Mouse (Mus musculus) embryonic facial prominence, embryonic 11.5 days (tissue): ENCODE measurements at regions not wholly inside any gene's neighbourhood (a gene's known extent, or its start where the extent isn't known, plus 50 kb on each side); places are given as distances from the start of the nearest gene placed in this dataset.

Experiments
- ATAC-seq: fragments of 200-750 bp; cut with Nextera tagmentation; replicated peaks from 2 replicates; pipeline ENCODE4 v1.8.0; 2017; ENCODE audit warnings: low read depth; ENCODE audit not compliant: insufficient number of reproducible peaks, low FRiP score, low TSS enrichment
- DNase-seq: peaks from one replicate; pipeline ENCODE4 v3.0.0-alpha.2; 2015; ENCODE audit warnings: low spot score
- H3K27ac ChIP-seq: fragments of 300-500 bp; sonication (generic); replicated peaks from 2 replicates; pipeline ENCODE4 v1.5.1; 2014; ENCODE audit warnings: mild to moderate bottlenecking, low read depth, low read length, control low read depth
- H3K27me3 ChIP-seq: fragments of 300-500 bp; sonication (generic); 2 replicates; pipeline ENCODE4 v1.6.1; 2014; ENCODE audit warnings: mild to moderate bottlenecking, low read length, moderate library complexity, mixed read lengths; ENCODE audit not compliant: control insufficient read depth, insufficient read depth
- H3K36me3 ChIP-seq: fragments of 300-500 bp; sonication (generic); replicated peaks from 2 replicates; pipeline ENCODE4 v1.6.1; 2014; ENCODE audit warnings: low read depth, mild to moderate bottlenecking, low read length, moderate library complexity, mixed read lengths; ENCODE audit not compliant: control insufficient read depth, insufficient read depth
- H3K4me1 ChIP-seq: fragments of 300-500 bp; sonication (generic); 2 replicates; pipeline ENCODE4 v1.6.1; 2014; ENCODE audit warnings: low read length, mixed read lengths; ENCODE audit not compliant: control insufficient read depth, insufficient read depth
- H3K4me2 ChIP-seq: fragments of 300-500 bp; sonication (generic); 2 replicates; pipeline ENCODE4 v1.6.1; 2014; ENCODE audit warnings: low read depth, mild to moderate bottlenecking, control low read depth, low read length, moderate library complexity
- H3K4me3 ChIP-seq: fragments of 300-500 bp; sonication (generic); 2 replicates; pipeline ENCODE4 v1.5.1; 2014; ENCODE audit warnings: low read depth, low read length, control low read depth
- H3K9ac ChIP-seq: fragments of 300-500 bp; sonication (generic); replicated peaks from 2 replicates; pipeline ENCODE4 v1.6.1; 2014; ENCODE audit warnings: mild to moderate bottlenecking, control low read depth, low read length
- H3K9me3 ChIP-seq: fragments of 300-500 bp; sonication (generic); replicated peaks from 2 replicates; pipeline ENCODE4 v1.6.1; 2016; ENCODE audit warnings: mild to moderate bottlenecking, low read length, inconsistent platforms, mixed read lengths; ENCODE audit not compliant: control insufficient read depth
- WGBS: fragments of 180-500 bp; shearing (Covaris S2); extraction: QIAGEN DNeasy Blood & Tissue Kit; methylation state at CpG from one replicate; pipeline ENCODE4 v1.1.7; 2014; 5-methylcytosine and 5-hydroxymethylcytosine counted together

DNA sequence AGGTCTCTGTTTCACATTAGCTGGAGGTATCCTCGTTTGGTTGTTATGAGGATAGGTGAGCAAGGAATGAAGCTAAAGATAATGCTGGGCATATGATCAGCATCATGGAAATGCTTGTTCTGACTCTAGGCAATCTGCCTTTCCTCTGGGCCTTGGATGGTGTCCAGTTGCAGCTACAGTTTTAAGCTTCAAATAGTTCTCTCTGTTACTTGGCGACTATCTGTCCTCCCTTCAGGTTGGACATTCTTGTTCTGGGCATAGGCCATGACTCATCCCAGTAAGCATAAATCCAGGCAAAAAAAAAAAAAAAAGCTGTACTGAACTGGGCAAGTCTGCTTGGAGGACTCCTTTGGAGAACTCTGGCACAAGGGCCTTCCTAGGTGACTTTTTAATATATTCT lies 776.9 kb downstream of the Kcnma1 start:
- Histone ChIP-seq H3K4me1 (no peaks in the 10 kb centered on the region), H3K9me3 (no peaks in the 10 kb centered on the region), H3K27ac (no peak overlapping the region), H3K4me2 (no peak overlapping the region), H3K27me3 (no peaks in the 10 kb centered on the region), H3K4me3 (no peak overlapping the region), H3K36me3 (no peaks in the 10 kb centered on the region), H3K9ac (no peak overlapping the region)
- WGBS: 55% methylated on average over 2 of the region's 2 CpGs
- ATAC-seq: no peak
- no peak for DNase-seq

DNA sequence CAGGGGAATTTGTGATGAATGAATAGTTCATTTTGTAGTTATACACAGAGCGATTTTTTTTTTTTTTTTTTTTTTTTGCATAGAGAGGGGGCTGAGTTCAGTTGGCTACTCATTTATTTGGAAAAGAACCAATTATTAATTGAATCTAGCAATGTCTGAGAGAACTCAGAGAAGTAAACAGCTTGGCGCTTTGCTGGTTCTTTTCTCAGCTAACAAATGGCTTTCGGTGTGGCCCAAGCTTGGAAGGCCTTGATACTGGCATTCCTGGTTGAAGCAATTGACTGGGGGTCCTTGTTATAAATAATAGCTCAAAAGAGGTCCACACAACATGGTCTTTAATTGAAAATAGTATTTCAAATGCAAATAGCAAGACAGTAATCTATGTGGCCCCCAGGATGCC lies 815.6 kb downstream of the Kcnma1 start:
- H3K27ac ChIP-seq: no peak overlapping the region
- H3K27me3 ChIP-seq: no peaks in the 10 kb centered on the region
- H3K9me3 ChIP-seq: no peaks in the 10 kb centered on the region
- H3K4me2 ChIP-seq: no peak overlapping the region
- ATAC-seq (no peak), DNase-seq (no peak)
- no peak overlapping the region for H3K9ac ChIP-seq
- 84% methylated on average over 3 of the region's 3 CpGs for WGBS
- H3K4me1 ChIP-seq: no peaks in the 10 kb centered on the region
- H3K4me3 ChIP-seq: no peak overlapping the region
- H3K36me3 ChIP-seq: no peaks in the 10 kb centered on the region

- Histone ChIP-seq H3K27ac (no peak overlapping the region), H3K4me2 (no peak overlapping the region), H3K36me3 (no peaks in the 10 kb centered on the region), H3K27me3 (no peaks in the 10 kb centered on the region), H3K9me3 (no peaks in the 10 kb centered on the region), H3K4me1 (no peaks in the 10 kb centered on the region), H3K4me3 (no peak overlapping the region), H3K9ac (no peak overlapping the region)
- DNase-seq: no peak
- WGBS: 71% methylated on average over 7 of the region's 7 CpGs
- ATAC-seq: no peak
Measured at GRCm38 (mm10) chr14:23194569-23195529, 819.4 kb downstream of the Kcnma1 start.

DNA sequence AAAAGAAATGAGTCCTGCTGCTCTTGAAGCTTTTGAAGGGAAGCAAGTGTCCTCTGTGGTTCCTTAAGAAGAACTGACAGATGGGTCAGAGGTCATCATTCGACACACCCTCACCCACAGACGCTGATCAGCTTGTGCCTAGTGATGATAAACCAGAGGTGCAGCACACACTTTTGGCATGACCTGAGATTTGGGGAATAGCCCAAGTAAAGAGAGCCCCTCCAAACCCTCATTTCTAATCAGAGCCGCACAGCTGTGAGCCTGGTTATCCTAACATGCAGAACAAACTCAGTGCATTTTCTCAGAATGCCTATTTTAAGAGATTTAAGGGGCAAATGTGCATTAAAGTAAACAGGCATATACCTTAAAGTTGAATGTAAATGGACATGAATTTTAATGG lies 821.7 kb downstream of the Kcnma1 start:
- Histone ChIP-seq H3K27ac (no peak overlapping the region), H3K4me3 (no peak overlapping the region), H3K4me2 (no peak overlapping the region), H3K27me3 (no peaks in the 10 kb centered on the region), H3K9ac (no peak overlapping the region), H3K9me3 (no peaks in the 10 kb centered on the region), H3K36me3 (no peaks in the 10 kb centered on the region), H3K4me1 (no peaks in the 10 kb centered on the region)
- 64% methylated on average over 3 of the region's 3 CpGs for WGBS
- DNase-seq: no peak
- ATAC-seq: no peak

- Histone ChIP-seq H3K27me3 (no peaks in the 10 kb centered on the region), H3K4me1 (no peaks in the 10 kb centered on the region), H3K4me3 (no peak overlapping the region), H3K4me2 (no peak overlapping the region), H3K9me3 (no peaks in the 10 kb centered on the region), H3K27ac (no peak overlapping the region), H3K9ac (no peak overlapping the region), H3K36me3 (no peaks in the 10 kb centered on the region)
- ATAC-seq (no peak), DNase-seq (no peak)
- 52% methylated on average over 6 of the region's 6 CpGs for WGBS
Measured at GRCm38 (mm10) chr14:23185359-23185758, 828.9 kb downstream of the Kcnma1 start.

- DNase-seq: no peak
- no peaks in the 10 kb centered on the region for H3K27me3 ChIP-seq
- no peaks in the 10 kb centered on the region for H3K9me3 ChIP-seq
- H3K27ac ChIP-seq: no peak overlapping the region
- 83% methylated on average over 14 of the region's 14 CpGs for WGBS
- no peak overlapping the region for H3K9ac ChIP-seq
- H3K4me3 ChIP-seq: no peak overlapping the region
- no peak overlapping the region for H3K4me2 ChIP-seq
- no peaks in the 10 kb centered on the region for H3K4me1 ChIP-seq
- H3K36me3 ChIP-seq: no peaks in the 10 kb centered on the region
- ATAC-seq: no peak
Measured at GRCm38 (mm10) chr14:23169346-23169745, 844.9 kb downstream of the Kcnma1 start.

DNA sequence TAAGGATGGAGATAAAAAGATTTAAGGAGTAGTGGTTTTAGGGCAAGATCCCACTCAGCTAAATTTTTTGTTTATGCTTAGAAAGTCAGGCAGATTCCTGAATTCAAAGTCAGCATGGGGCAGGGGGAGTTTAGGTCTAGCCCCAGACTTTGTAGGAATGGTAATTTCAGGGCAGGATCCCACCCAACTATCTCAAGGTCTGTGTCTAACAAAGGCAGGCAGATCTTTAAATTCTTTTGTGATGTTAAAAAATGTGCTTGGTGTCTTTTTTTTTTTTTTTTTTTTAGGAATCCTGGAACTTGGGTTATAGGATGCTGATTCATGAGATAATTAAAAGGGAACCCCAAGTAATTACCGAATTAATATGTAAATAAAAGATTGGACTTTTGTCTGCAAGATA lies 853.7 kb downstream of the Kcnma1 start:
- Histone ChIP-seq H3K27me3 (no peaks in the 10 kb centered on the region), H3K9ac (no peak overlapping the region), H3K36me3 (no peaks in the 10 kb centered on the region), H3K4me2 (no peak overlapping the region), H3K4me3 (no peak overlapping the region), H3K27ac (no peak overlapping the region), H3K4me1 (no peaks in the 10 kb centered on the region), H3K9me3 (no peaks in the 10 kb centered on the region)
- WGBS: 57% methylated on average over 1 of the region's 1 CpGs
- ATAC-seq (no peak), DNase-seq (no peak)

- ATAC-seq (no peak), DNase-seq (no peak)
- H3K27me3 ChIP-seq: no peaks in the 10 kb centered on the region
- no peak overlapping the region for H3K4me2 ChIP-seq
- no peak overlapping the region for H3K27ac ChIP-seq
- H3K4me1 ChIP-seq: no peaks in the 10 kb centered on the region
- no peaks in the 10 kb centered on the region for H3K36me3 ChIP-seq
- no peaks in the 10 kb centered on the region for H3K9me3 ChIP-seq
- no peak overlapping the region for H3K9ac ChIP-seq
- H3K4me3 ChIP-seq: no peak overlapping the region
Measured at GRCm38 (mm10) chr14:23150431-23150830, 863.9 kb downstream of the Kcnma1 start.
